Mouse (Mus musculus) urinary bladder, postnatal 36 days (tissue): ENCODE measurements around the gene Adam34.
"Not testable (repeated sequence)": the region's sequence is repeated elsewhere in the genome, so short reads cannot be mapped to it uniquely, and the experiment has no call there.

Experiments used
- DNase-seq, 2 experiments: peaks; one replicate each; pipeline ENCODE4 v3.0.0; 2022; ENCODE audit warnings: low spot score in 2 of 2, mixed read lengths in 1 of 2

The Adam34 gene

GRCm38 (mm10) chr8:43709949-43710348 lies at the start of gene Adam34:
TSS of gene Adam34 (minus strand) at chr8:43710049.
- no peak for DNase-seq

DNA sequence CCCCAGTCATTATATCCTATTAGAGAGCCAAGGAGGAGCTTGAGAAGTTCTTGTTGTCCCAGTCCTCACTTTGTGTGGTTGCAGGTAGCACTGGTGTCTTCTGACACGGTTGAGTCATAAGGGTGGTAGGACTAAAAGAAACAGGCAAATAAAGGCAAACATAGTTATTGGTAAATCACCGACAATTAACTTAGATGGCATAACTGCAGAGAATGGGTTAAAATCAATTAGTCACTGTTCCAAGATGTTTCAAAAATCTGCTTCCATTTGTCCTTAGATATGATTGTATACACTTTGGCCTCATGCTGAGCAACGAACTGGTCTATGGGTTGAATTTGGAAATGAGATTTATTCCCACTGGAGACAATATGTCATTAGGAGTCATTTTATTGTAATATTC lies 82.7 kb downstream of the Adam34 start, which contains the start of gene Gm5346:
Gene Gm5346 (minus strand): TSS at position 101 of the 400 bp plus-strand sequence.
- no peak for DNase-seq

DNA sequence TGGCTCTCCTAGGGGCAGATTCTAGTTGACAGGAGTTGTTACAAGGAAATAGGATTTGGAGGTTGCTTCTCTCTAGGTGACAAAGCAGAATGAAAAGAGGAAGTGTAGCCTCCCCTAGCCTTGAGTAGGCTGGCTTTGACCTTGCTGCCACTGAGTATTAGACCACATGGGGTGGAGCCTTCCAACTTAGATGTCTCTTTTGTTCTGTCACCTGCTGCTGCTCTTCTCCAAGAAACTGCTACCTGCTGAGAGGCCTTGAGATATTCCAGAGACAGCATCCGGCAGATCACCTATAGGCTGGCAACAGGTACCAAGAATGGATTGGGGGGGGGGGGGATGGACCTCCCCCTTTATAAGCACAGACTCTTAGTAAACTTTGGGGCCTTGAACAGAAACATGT lies 93.8 kb downstream of the Adam34 start:
- no peak for DNase-seq

DNA sequence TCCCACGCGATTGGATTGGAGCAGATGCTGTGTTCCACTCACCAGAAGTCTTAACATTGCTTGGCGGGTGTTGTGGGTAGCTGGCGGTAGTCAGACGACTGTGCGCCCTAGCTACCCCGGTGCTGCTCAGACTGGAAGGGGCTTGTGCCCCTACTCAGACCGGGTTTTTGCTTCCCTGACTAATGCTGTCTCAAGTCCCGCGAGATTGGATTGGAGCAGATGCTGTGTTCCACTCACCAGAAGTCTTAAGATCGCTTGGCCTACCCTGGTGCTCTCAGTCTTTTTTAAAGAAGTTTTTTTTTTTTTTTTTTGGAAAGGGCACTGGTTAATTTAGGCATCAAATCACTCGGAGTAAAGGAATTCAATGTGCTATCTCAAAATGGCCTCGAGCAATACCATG lies 106.2 kb downstream of the Adam34 start:
- not testable (repeated sequence) for DNase-seq

DNA sequence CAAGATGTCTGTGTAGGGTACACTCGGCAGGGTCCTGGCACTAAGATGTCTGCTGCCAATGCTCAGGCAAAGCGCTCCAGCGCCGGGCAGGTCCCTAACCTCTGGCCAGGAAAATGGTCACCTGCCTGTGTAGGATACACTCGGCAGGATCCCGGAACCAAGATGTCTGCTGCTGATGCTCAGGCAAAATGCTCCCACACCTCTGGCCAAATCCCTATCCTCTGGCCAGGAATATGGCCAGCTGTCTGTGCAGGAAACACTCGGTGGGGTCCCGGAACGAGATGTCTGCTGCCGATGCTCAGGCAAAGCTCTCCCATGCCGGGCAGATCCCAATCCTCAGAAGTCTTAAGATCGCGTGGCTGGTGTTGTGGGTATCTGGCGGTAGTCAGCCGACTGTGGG lies 106.7 kb downstream of the Adam34 start:
- DNase-seq, result not testable (repeated sequence)
